Mouse (Mus musculus) ovary, adult 10 weeks (tissue): ENCODE data around the gene Reg3d. TPM values are rescaled to one million over a fixed set of nuclear protein-coding genes. Genes with fewer than 3 reads are reported as not detected.

Experiments
- polyA plus RNA-seq: library from polyadenylated mRNA; stranded (reverse); fragments of 350-450 nt; fragmentation: Illumina TruSeq; extraction: RNeasy Lipid Tissue Mini Kit (QIAGEN cat#74804); gene quantifications from one replicate; pipeline ENCODE4 v1.2.3, GENCODE M21; 2014

Gene Reg3d
- polyA plus RNA-seq, result not detected

GRCm38 (mm10) chr6:78378765-78379164, at the start of gene Reg3d:
Gene Reg3d (minus strand): TSS chr6:78378865.

GRCm38 (mm10) chr6:78422411-78422810, 43.7 kb upstream of the Reg3d start, which contains the start of gene Reg1:
Gene Reg1 (plus strand): TSS chr6:78422711.

DNA sequence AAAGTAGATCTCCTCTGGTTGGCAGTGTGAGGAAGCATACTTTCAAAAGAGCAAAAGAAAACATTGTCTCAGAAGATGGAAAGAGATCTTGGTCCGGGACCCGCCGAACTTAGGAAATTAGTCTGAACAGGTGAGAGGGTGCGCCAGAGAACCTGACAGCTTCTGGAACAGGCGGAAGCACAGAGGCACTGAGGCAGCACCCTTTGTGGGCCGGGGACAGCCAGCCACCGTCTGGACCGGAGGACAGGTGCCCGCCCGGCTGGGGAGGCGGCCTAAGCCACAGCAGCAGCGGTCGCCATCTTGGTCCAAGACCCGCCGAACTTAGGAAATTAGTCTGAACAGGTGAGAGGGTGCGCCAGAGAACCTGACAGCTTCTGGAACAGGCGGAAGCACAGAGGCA, 16.7 kb upstream of the Reg3d start, which contains the start of gene Reg2:
Gene Reg2 (plus strand): TSS at position 301 of the 400 bp plus-strand sequence.

GRCm38 (mm10) chr6:78380409-78380808, 1.7 kb upstream of the Reg3d start, which contains the start of gene Reg3a:
Gene Reg3a (plus strand): TSS chr6:78380709.

GRCm38 (mm10) chr6:78370357-78370756, 8.3 kb downstream of the Reg3d start, which contains the start of gene Reg3b:
Gene Reg3b (plus strand): TSS chr6:78370657.

Other genes with a start within 250 kb of the Reg3d start
- gene Reg3b, start 8.2 kb downstream of the Reg3d start, polyA plus RNA-seq, result not detected
- gene Reg3a, start 1.8 kb upstream of the Reg3d start, polyA plus RNA-seq, result not detected
- gene Reg2, start 16.8 kb upstream of the Reg3d start, polyA plus RNA-seq, result not detected
- gene Reg1, start 43.8 kb upstream of the Reg3d start, polyA plus RNA-seq, result not detected
- not detected for gene Reg3g, start 90.0 kb upstream of the Reg3d start, polyA plus RNA-seq